Mouse (Mus musculus): ENCODE results near the gene Ripply2.

DNA sequence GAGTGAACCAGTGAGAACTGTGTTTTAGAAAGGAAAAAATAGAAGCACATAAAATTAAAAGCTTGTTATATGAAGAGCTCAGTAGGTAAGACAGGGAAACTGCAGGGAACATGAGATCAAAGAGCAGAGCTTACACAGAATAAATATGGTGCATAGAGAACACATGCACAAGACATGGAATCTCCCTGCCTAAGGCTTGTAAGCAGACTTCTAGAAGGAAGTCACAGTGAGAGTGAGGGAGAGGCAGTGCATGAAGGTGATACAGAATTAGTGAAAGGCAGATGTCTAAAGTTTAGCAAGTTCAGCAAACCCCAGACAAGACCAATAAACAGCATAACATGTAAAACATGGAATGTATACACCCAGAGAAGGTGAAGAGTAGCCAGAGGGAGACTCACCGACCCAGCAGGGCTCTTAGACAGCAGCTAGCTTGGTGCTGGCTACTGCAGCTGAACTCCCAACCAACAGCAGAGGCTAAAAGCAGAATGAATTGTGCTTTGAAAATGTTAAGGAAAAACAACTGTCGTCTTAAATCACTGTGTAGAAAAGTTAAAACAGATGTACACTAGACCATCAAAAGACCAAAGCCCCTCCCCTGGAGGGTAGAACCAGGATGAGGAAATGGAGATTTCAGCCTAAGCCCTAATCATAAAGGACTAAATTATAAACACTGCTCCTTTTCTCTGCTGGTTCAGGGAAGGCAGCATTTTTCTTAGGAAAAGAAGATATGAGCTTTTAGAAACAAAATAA is 19.7 kb downstream of the Ripply2 start:
- TF ChIP-seq CHD2 (IDR thresholded peaks at IDR 0.05; ENCODE audit: low read depth, low read length) = no peak
- TF ChIP-seq MAFK (IDR thresholded peaks at IDR 0.05; ENCODE audit: insufficient read depth, low read depth, low read length) = no peak
- TF ChIP-seq ZC3H11A (IDR thresholded peaks at IDR 0.05; ENCODE audit: borderline replicate concordance, low read depth, low read length) = no peak
- TF ChIP-seq ZNF384 (IDR thresholded peaks at IDR 0.05; ENCODE audit: low read depth, low read length) = no peak
